Mouse (Mus musculus): ENCODE measurements around the gene Notch3.

GRCm38 (mm10) chr17:32119196-32119595 lies 47.5 kb downstream of the Notch3 start:
- TF ChIP-seq CTCF (IDR thresholded peaks at IDR 0.05; ENCODE audit: low read depth) (no peak), EP300 (IDR thresholded peaks at IDR 0.05; ENCODE audit: low read depth) (no peak)

Measured in liver, postnatal 0 days (tissue).